Mouse (Mus musculus) limb, embryonic 14.5 days (tissue): ENCODE data around the gene Fgfr2. TPM values are rescaled to one million over a fixed set of nuclear protein-coding genes. Genes with fewer than 3 reads are reported as not detected.

Source experiments
- ATAC-seq: fragments of 200-750 bp; cut with Nextera tagmentation; 2 replicates; pipeline ENCODE4 v1.8.0; 2017; ENCODE audit warnings: low read depth, moderate number of reproducible peaks, moderate TSS enrichment; ENCODE audit not compliant: low FRiP score
- DNase-seq: peaks from one replicate; pipeline ENCODE4 v3.0.0-alpha.2; 2015; ENCODE audit warnings: low spot score
- H3K27ac ChIP-seq: fragments of 300-500 bp; sonication (generic); replicated peaks from 2 replicates; pipeline ENCODE4 v1.5.1; 2014; ENCODE audit warnings: low read depth, mild to moderate bottlenecking, low read length, moderate library complexity, mixed read lengths
- H3K27me3 ChIP-seq: fragments of 300-500 bp; sonication (generic); 2 replicates; pipeline ENCODE4 v1.6.1; 2014; ENCODE audit warnings: low read length, mixed read lengths; ENCODE audit not compliant: control insufficient read depth, insufficient read depth
- H3K36me3 ChIP-seq: fragments of 300-500 bp; sonication (generic); 2 replicates; pipeline ENCODE4 v1.6.1; 2014; ENCODE audit warnings: mild to moderate bottlenecking, low read length, moderate library complexity, mixed read lengths; ENCODE audit not compliant: control insufficient read depth, insufficient read depth
- H3K4me1 ChIP-seq: fragments of 300-500 bp; sonication (generic); 2 replicates; pipeline ENCODE4 v1.6.1; 2014; ENCODE audit warnings: antibody characterized with exemption, low read length, mixed read lengths; ENCODE audit not compliant: control insufficient read depth, insufficient read depth
- H3K4me2 ChIP-seq: fragments of 300-500 bp; sonication (generic); replicated peaks from 2 replicates; pipeline ENCODE4 v1.6.1; 2014; ENCODE audit warnings: low read depth, mild to moderate bottlenecking, low read length, moderate library complexity; ENCODE audit not compliant: severe bottlenecking
- H3K4me3 ChIP-seq: fragments of 300-500 bp; sonication (generic); replicated peaks from 2 replicates; pipeline ENCODE4 v1.5.1; 2014; ENCODE audit warnings: low read length
- H3K9ac ChIP-seq: fragments of 300-500 bp; sonication (generic); 2 replicates; pipeline ENCODE4 v1.6.1; 2014; ENCODE audit warnings: mild to moderate bottlenecking, low read depth, low read length, moderate library complexity; ENCODE audit not compliant: severe bottlenecking
- H3K9me3 ChIP-seq: fragments of 300-500 bp; sonication (generic); 2 replicates; pipeline ENCODE4 v1.6.1; 2016; ENCODE audit warnings: low read length; ENCODE audit not compliant: control insufficient read depth
- POLR2A ChIP-seq: fragments of 200-500 bp; IDR thresholded peaks from 2 replicates; pipeline ENCODE4 v1.8.0; 2012; ENCODE audit warnings: inconsistent platforms, mild to moderate bottlenecking, moderate library complexity, borderline replicate concordance; ENCODE audit not compliant: insufficient read depth, insufficient read length; ENCODE audit errors: extremely low read depth
- WGBS: fragments of 180-500 bp; shearing (Covaris S2); extraction: QIAGEN DNeasy Blood & Tissue Kit; methylation state at CpG from one replicate; pipeline ENCODE4 v1.1.7; 2014; 5-methylcytosine and 5-hydroxymethylcytosine counted together
- polyA plus RNA-seq, 2 experiments: library from polyadenylated mRNA; depleted of rRNA in 1 of 2; stranded (reverse) in 1 of 2; unstranded in 1 of 2; fragments of >200 nt; fragmentation: Nextera tagmentation in 1 of 2; extraction: Ambion mirVana in 1 of 2; gene quantifications; 2 replicates each; pipeline versions ENCODE4 v1.2.1 to v1.2.3; 2012 to 2014

Gene Fgfr2
- polyA plus RNA-seq, 2 experiments, result 131 to 133 TPM

GRCm38 (mm10) chr7:131696889-131697288 is 1426.3 kb downstream of the Fgfr2 start:
- no peak for ATAC-seq
- H3K27me3 ChIP-seq, result no peaks in the 10 kb centered on the region
- no peak overlapping the region for H3K27ac ChIP-seq
- no peak for DNase-seq
- no peaks in the 10 kb centered on the region for H3K36me3 ChIP-seq
- no peaks in the 10 kb centered on the region for H3K9me3 ChIP-seq
- 30% methylated on average over 3 of the region's 3 CpGs for WGBS
- no peak overlapping the region for H3K9ac ChIP-seq
- no peaks in the 10 kb centered on the region for H3K4me1 ChIP-seq
- no peak overlapping the region for H3K4me2 ChIP-seq
- no peak for TF ChIP-seq POLR2A
- H3K4me3 ChIP-seq, result no peak overlapping the region

- Histone ChIP-seq H3K27ac (no peak overlapping the region), H3K36me3 (no peaks in the 10 kb centered on the region), H3K9me3 (no peaks in the 10 kb centered on the region), H3K4me1 (no peaks in the 10 kb centered on the region), H3K9ac (no peak overlapping the region), H3K4me2 (no peak overlapping the region), H3K27me3 (no peaks in the 10 kb centered on the region), H3K4me3 (no peak overlapping the region)
- ATAC-seq (no peak), DNase-seq (no peak)
- no peak for TF ChIP-seq POLR2A
- 65% methylated on average over 1 of the region's 1 CpGs for WGBS
Observed at GRCm38 (mm10) chr7:131687324-131687723, 1435.8 kb downstream of the Fgfr2 start.

GRCm38 (mm10) chr7:131677126-131677525 is 1446.0 kb downstream of the Fgfr2 start:
- Histone ChIP-seq H3K27ac (no peak overlapping the region), H3K9me3 (no peaks in the 10 kb centered on the region), H3K4me1 (no peaks in the 10 kb centered on the region), H3K4me3 (no peak overlapping the region), H3K27me3 (no peaks in the 10 kb centered on the region), H3K9ac (no peak overlapping the region), H3K36me3 (no peaks in the 10 kb centered on the region), H3K4me2 (no peak overlapping the region)
- no peak for TF ChIP-seq POLR2A
- ATAC-seq (no peak), DNase-seq (no peak)
- 100% methylated on average over 2 of the region's 2 CpGs for WGBS

GRCm38 (mm10) chr7:131670586-131670985 is 1452.6 kb downstream of the Fgfr2 start:
- Histone ChIP-seq H3K27me3 (no peaks in the 10 kb centered on the region), H3K4me2 (no peak overlapping the region), H3K27ac (no peak overlapping the region), H3K36me3 (no peaks in the 10 kb centered on the region), H3K9me3 (no peaks in the 10 kb centered on the region), H3K9ac (no peak overlapping the region), H3K4me3 (no peak overlapping the region), H3K4me1 (no peaks in the 10 kb centered on the region)
- DNase-seq, result no peak
- WGBS, result 79% methylated on average over 6 of the region's 6 CpGs
- no peak for TF ChIP-seq POLR2A
- no peak for ATAC-seq

- TF ChIP-seq POLR2A, result no peak
- H3K9me3 ChIP-seq, result no peaks in the 10 kb centered on the region
- ATAC-seq (no peak), DNase-seq (no peak)
- H3K9ac ChIP-seq, result no peak overlapping the region
- no peak overlapping the region for H3K4me3 ChIP-seq
- no peaks in the 10 kb centered on the region for H3K4me1 ChIP-seq
- H3K27ac ChIP-seq, result no peak overlapping the region
- no peak overlapping the region for H3K4me2 ChIP-seq
- no peaks in the 10 kb centered on the region for H3K36me3 ChIP-seq
- no peaks in the 10 kb centered on the region for H3K27me3 ChIP-seq
- WGBS, result 86% methylated on average over 4 of the region's 4 CpGs
Observed at GRCm38 (mm10) chr7:131669326-131669725, 1453.8 kb downstream of the Fgfr2 start.

- WGBS, result 91% methylated on average over 1 of the region's 1 CpGs
- ATAC-seq, result no peak
- TF ChIP-seq POLR2A, result no peak
- Histone ChIP-seq H3K27me3 (no peaks in the 10 kb centered on the region), H3K9me3 (no peaks in the 10 kb centered on the region), H3K36me3 (no peaks in the 10 kb centered on the region), H3K4me3 (no peak overlapping the region), H3K27ac (no peak overlapping the region), H3K9ac (no peak overlapping the region), H3K4me2 (no peak overlapping the region), H3K4me1 (no peaks in the 10 kb centered on the region)
- DNase-seq, result no peak
Observed at GRCm38 (mm10) chr7:131660726-131661125, 1462.4 kb downstream of the Fgfr2 start.
